In genomic region chr17:83872806-83873348, GRCm38 (mm10) we compare ENCODE assay signal across 9 mouse cellular contexts. TPM values are rescaled to one million over a fixed set of nuclear protein-coding genes. Genes with fewer than 3 reads are reported as not detected.
DNase-seq lines count a peak whose midpoint lies in the region; ATAC-seq and TF ChIP-seq lines count a peak whose summit lies in the region.
"Had no signal": no experiment of that assay in that cellular context is flagged by ENCODE, and none has a peak within 500 bp of the region (broad histone marks: within the 10 kb centered on the region; RNA-seq: fewer than 3 reads in every experiment).

No protein-coding gene starts in this region.

- H3K4me2 ChIP-seq in heart, embryonic 13.5 days: peak overlapping the region; percentile 37
- peak overlapping the region; percentile 27; the same call in 1 of the 2 replicates for H3K4me2 ChIP-seq in kidney, postnatal 0 days (ENCODE audit: low read length)
- no peak overlapping the region for H3K4me2 ChIP-seq in liver, embryonic 12.5 days
- H3K4me2 ChIP-seq in neural tube, embryonic 11.5 days (ENCODE audit: low read depth): no peak overlapping the region
- H3K4me2 ChIP-seq in stomach, embryonic 16.5 days (ENCODE audit: low read depth, low read length): peak overlapping the region; percentile 44

- peak overlapping the region; percentile 95 for H3K27ac ChIP-seq in brown adipose tissue, adult 24 weeks (replicated peaks; ENCODE audit: low read depth, low read length)
- H3K27ac ChIP-seq in heart, embryonic 13.5 days (replicated peaks): no peak overlapping the region
- H3K27ac ChIP-seq in kidney, postnatal 0 days: 0 out of 2 replicates have a peak overlapping the region, but pooled peaks have one; percentile 68
- no peak overlapping the region for H3K27ac ChIP-seq in liver, embryonic 12.5 days
- no peak overlapping the region for H3K27ac ChIP-seq in neural tube, embryonic 11.5 days (ENCODE audit: low read depth, low read length)
- peak overlapping the region; percentile 91 for H3K27ac ChIP-seq in stomach, embryonic 16.5 days (ENCODE audit: low read length)

- H3K36me3 ChIP-seq in heart, embryonic 13.5 days: no peaks in the 10 kb centered on the region
- H3K36me3 ChIP-seq in kidney, postnatal 0 days (ENCODE audit: insufficient read depth, low read length): no peaks in the 10 kb centered on the region
- H3K36me3 ChIP-seq in liver, embryonic 12.5 days: no peaks in the 10 kb centered on the region
- H3K36me3 ChIP-seq in neural tube, embryonic 11.5 days (ENCODE audit: control insufficient read depth, insufficient read depth, low read length): no peaks in the 10 kb centered on the region
- H3K36me3 ChIP-seq in stomach, embryonic 16.5 days (ENCODE audit: control insufficient read depth, insufficient read depth, low read length): no peaks in the 10 kb centered on the region

- H3K27me3 ChIP-seq in heart, embryonic 13.5 days (replicated peaks): no peaks in the 10 kb centered on the region
- no peaks in the 10 kb centered on the region for H3K27me3 ChIP-seq in kidney, postnatal 0 days (ENCODE audit: insufficient read depth, low read length)
- no peaks in the 10 kb centered on the region for H3K27me3 ChIP-seq in liver, embryonic 12.5 days (replicated peaks)
- no peaks in the 10 kb centered on the region for H3K27me3 ChIP-seq in neural tube, embryonic 11.5 days (ENCODE audit: control insufficient read depth, insufficient read depth, low read length)
- H3K27me3 ChIP-seq in stomach, embryonic 16.5 days (ENCODE audit: control insufficient read depth, insufficient read depth, low read length): no peaks in the 10 kb centered on the region

- no peaks in the 10 kb centered on the region for H3K9me3 ChIP-seq in heart, embryonic 13.5 days
- no peaks in the 10 kb centered on the region for H3K9me3 ChIP-seq in kidney, postnatal 0 days (replicated peaks; ENCODE audit: low read length)
- no peaks in the 10 kb centered on the region for H3K9me3 ChIP-seq in liver, embryonic 12.5 days (replicated peaks)
- no peaks in the 10 kb centered on the region for H3K9me3 ChIP-seq in neural tube, embryonic 11.5 days (ENCODE audit: control insufficient read depth, low read length)
- no peaks in the 10 kb centered on the region; the same call in 1 of the 2 replicates for H3K9me3 ChIP-seq in stomach, embryonic 16.5 days (replicated peaks; ENCODE audit: control insufficient read depth, low read length)

- H3K4me1 ChIP-seq in brown adipose tissue, adult 24 weeks (ENCODE audit: control insufficient read depth, insufficient read depth, insufficient read length, low read length): no peaks in the 10 kb centered on the region
- peaks cover 5% of the 10 kb centered on the region for H3K4me1 ChIP-seq in heart, embryonic 13.5 days
- no peaks in the 10 kb centered on the region for H3K4me1 ChIP-seq in kidney, postnatal 0 days (replicated peaks; ENCODE audit: insufficient read depth, low read length)
- no peaks in the 10 kb centered on the region for H3K4me1 ChIP-seq in liver, embryonic 12.5 days
- H3K4me1 ChIP-seq in neural tube, embryonic 11.5 days (ENCODE audit: control insufficient read depth, insufficient read depth, low read length): no peaks in the 10 kb centered on the region
- H3K4me1 ChIP-seq in stomach, embryonic 16.5 days (ENCODE audit: control insufficient read depth, insufficient read depth, low read length): peaks cover 13% of the 10 kb centered on the region; the same call in 1 of the 2 replicates

- 31% methylated on average over 14 of the region's 14 CpGs for WGBS in heart, embryonic 13.5 days
- 7% methylated on average over 14 of the region's 14 CpGs for WGBS in kidney, postnatal 0 days
- 27% methylated on average over 14 of the region's 14 CpGs for WGBS in liver, embryonic 12.5 days (ENCODE audit: insufficient replicate concordance)
- 30% methylated on average over 14 of the region's 14 CpGs for WGBS in neural tube, embryonic 11.5 days
- 15% methylated on average over 14 of the region's 14 CpGs for WGBS in stomach, embryonic 16.5 days

- peak; percentile 93 for DNase-seq in CD4-positive, CD25-positive, alpha-beta regulatory T cell, adult 2 months (ENCODE audit: low read depth, low spot score)
- peak; percentile 78 for DNase-seq in fibroblast of lung, adult 2 months (ENCODE audit: low read depth)
- peak; percentile 95 for DNase-seq in kidney, postnatal 0 days (ENCODE audit: low spot score)
- peak; percentile 90 for DNase-seq in neural tube, embryonic 11.5 days (ENCODE audit: low spot score)

- H3K9ac ChIP-seq in heart, embryonic 13.5 days: 0 out of 2 replicates have a peak overlapping the region, but pooled peaks have one; percentile 11
- no peak overlapping the region for H3K9ac ChIP-seq in kidney, postnatal 0 days (ENCODE audit: low read depth, low read length)
- H3K9ac ChIP-seq in liver, embryonic 12.5 days: no peak overlapping the region
- H3K9ac ChIP-seq in neural tube, embryonic 11.5 days (ENCODE audit: low read length): no peak overlapping the region
- H3K9ac ChIP-seq in stomach, embryonic 16.5 days (ENCODE audit: low read length): peak overlapping the region; percentile 49; the same call in 1 of the 2 replicates

- peak overlapping the region; percentile 24 for H3K4me3 ChIP-seq in brown adipose tissue, adult 24 weeks (ENCODE audit: insufficient read depth, low read depth, low read length)
- 0 out of 2 replicates have a peak overlapping the region, but pooled peaks have one; percentile 13 for H3K4me3 ChIP-seq in heart, embryonic 13.5 days
- no peak overlapping the region for H3K4me3 ChIP-seq in kidney, postnatal 0 days (replicated peaks; ENCODE audit: low read depth, low read length)
- no peak overlapping the region for H3K4me3 ChIP-seq in liver, embryonic 12.5 days
- no peak overlapping the region for H3K4me3 ChIP-seq in neural tube, embryonic 11.5 days (ENCODE audit: low read depth, low read length)
- peak overlapping the region; percentile 22; the same call in 1 of the 2 replicates for H3K4me3 ChIP-seq in stomach, embryonic 16.5 days (replicated peaks; ENCODE audit: low read length)
- H3K4me3 ChIP-seq: erythroblast, embryonic 14.5 days had no signal

- no peak for ATAC-seq in heart, embryonic 13.5 days (ENCODE audit: extremely low read depth, insufficient number of reproducible peaks, low FRiP score, low TSS enrichment)
- ATAC-seq in kidney, postnatal 0 days (replicated peaks; ENCODE audit: low FRiP score, low read depth): peak; percentile 75
- ATAC-seq in liver, embryonic 12.5 days: peak; percentile 48
- ATAC-seq in neural tube, embryonic 11.5 days (ENCODE audit: insufficient read depth, low FRiP score, low TSS enrichment): peak; percentile 72
- ATAC-seq in stomach, embryonic 16.5 days (ENCODE audit: insufficient read depth, low FRiP score): peak; percentile 71

- peak; percentile 99 for TF ChIP-seq CTCF in kidney, postnatal 0 days (IDR thresholded peaks at IDR 0.05; ENCODE audit: low read depth)

RNA-seq across cellular contexts. Expression of gene Haao, which starts 25.1 kb away (rescaled TPM):
- polyA plus RNA-seq in brown adipose tissue, adult 24 weeks (2012; ENCODE audit: insufficient read depth, insufficient read length, missing spikeins): not detected in 2 replicates
- 0.19 and 1.3 TPM in 2 replicates for polyA plus RNA-seq in heart, embryonic 13.5 days (2015; fragmentation: Nextera tagmentation; extraction: Ambion mirVana)
- 4.9 and 6.3 TPM in 2 replicates for polyA plus RNA-seq in kidney, postnatal 0 days (2015; fragmentation: Nextera tagmentation; extraction: Ambion mirVana)
- 7.1 and 7.7 TPM in 2 replicates for polyA plus RNA-seq in liver, embryonic 12.5 days (2016; fragmentation: Nextera tagmentation; extraction: Ambion mirVana)
- not detected in 2 replicates for polyA plus RNA-seq in neural tube, embryonic 11.5 days (2014; fragmentation: Nextera tagmentation; extraction: Ambion mirVana)
- 4.0 and 4.1 TPM in 2 replicates for polyA plus RNA-seq in stomach, embryonic 16.5 days (2015; fragmentation: Nextera tagmentation; extraction: Ambion mirVana)
- polyA plus RNA-seq: erythroblast, embryonic 14.5 days had no signal

Comparison
In these comparisons a context has a peak if more than half of its experiments do, and no peak if none do; other contexts are left out.
1. H3K27ac ChIP-seq: peak in brown adipose tissue, adult 24 weeks (single experiment), kidney, postnatal 0 days (single experiment) and stomach, embryonic 16.5 days (single experiment); none in heart, embryonic 13.5 days (single experiment), liver, embryonic 12.5 days (single experiment) and neural tube, embryonic 11.5 days (single experiment).
2. H3K4me3 ChIP-seq: peak in brown adipose tissue, adult 24 weeks (single experiment), heart, embryonic 13.5 days (single experiment) and stomach, embryonic 16.5 days (single experiment); none in kidney, postnatal 0 days (single experiment), liver, embryonic 12.5 days (single experiment) and neural tube, embryonic 11.5 days (single experiment).
3. H3K4me2 ChIP-seq: peak in heart, embryonic 13.5 days (single experiment), kidney, postnatal 0 days (single experiment) and stomach, embryonic 16.5 days (single experiment); none in liver, embryonic 12.5 days (single experiment) and neural tube, embryonic 11.5 days (single experiment).
4. H3K9ac ChIP-seq: peak in heart, embryonic 13.5 days (single experiment) and stomach, embryonic 16.5 days (single experiment); none in kidney, postnatal 0 days (single experiment), liver, embryonic 12.5 days (single experiment) and neural tube, embryonic 11.5 days (single experiment).
5. Peak in every context shown above with its lines, with median percentiles within 50 percentile points of each other: DNase-seq.